Mouse (Mus musculus): ENCODE results near the gene Xrra1.

The Xrra1 gene

DNA sequence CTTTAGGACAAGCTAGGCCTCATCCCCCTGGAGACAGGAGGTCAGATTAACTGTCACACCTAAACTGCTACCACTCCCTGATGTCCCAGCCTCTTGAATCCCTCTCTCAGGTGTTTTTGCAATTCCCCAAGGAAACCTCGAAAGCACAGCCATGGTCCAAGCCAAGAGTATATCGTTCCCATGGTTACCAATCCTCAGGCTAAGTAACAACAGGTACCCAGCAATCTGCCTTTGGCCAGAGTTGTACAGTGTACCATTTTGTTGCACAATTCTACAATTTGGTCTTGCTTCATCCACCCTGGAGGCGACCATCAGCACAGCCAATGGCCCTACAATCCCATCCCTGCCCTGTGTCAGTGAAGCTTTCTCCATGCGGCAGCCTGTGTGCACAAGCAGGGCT is 38.0 kb downstream of the Xrra1 start:
- no peak for DNase-seq (ENCODE audit: low spot score)

GRCm38 (mm10) chr7:99902208-99902607 is 43.3 kb downstream of the Xrra1 start:
- no peak for DNase-seq (ENCODE audit: low spot score)

- DNase-seq (ENCODE audit: low spot score): no peak
Measured at GRCm38 (mm10) chr7:99902918-99903665, 44.2 kb downstream of the Xrra1 start.

- peak; percentile 16 for DNase-seq (ENCODE audit: low spot score)
Measured at GRCm38 (mm10) chr7:99904421-99905005, 45.6 kb downstream of the Xrra1 start.

DNA sequence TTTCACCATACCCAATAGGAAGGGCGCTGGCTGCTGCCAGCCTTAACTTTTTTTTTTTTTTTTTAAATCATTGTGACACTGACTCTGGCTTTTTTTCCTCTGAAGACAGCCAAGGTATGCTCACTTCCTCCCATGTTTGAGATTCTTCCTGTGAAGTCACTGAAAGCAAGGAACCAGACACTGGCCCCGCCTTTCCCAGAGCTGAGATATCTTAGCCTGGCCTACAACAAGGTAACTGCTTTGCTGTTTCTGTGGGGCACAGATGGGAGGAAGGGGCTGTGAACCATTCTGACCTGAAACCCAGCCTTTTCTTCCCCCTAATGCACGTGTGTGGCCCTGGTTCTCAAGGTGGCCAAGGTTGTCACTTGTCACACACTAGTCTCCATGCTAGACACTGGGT is 47.4 kb downstream of the Xrra1 start:
- DNase-seq (ENCODE audit: low spot score): no peak

DNA sequence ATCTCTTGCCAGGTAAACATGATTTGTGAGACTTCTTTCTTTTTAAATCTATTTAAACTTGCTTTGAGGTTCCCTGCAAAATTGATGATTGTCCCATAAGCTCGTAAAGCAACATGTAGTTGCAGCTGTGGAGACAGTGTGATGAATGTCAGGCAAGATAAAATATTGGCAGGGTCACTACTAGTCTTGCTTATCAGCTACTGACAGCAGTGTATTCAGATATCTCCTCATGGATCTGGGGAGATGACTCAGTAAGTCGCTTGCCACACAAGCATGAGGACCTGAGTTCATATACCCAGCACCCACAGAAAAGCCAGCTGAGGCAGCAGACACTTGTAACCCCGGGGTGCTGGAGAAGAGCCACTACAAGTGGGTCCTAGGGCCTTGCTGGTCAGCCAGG is 48.5 kb downstream of the Xrra1 start:
- DNase-seq (ENCODE audit: low spot score): no peak

- DNase-seq (ENCODE audit: low spot score): no peak
Measured at GRCm38 (mm10) chr7:99911038-99911437, 52.1 kb downstream of the Xrra1 start.

GRCm38 (mm10) chr7:99914316-99914715 is 55.4 kb downstream of the Xrra1 start:
- no peak for DNase-seq (ENCODE audit: low spot score)

DNA sequence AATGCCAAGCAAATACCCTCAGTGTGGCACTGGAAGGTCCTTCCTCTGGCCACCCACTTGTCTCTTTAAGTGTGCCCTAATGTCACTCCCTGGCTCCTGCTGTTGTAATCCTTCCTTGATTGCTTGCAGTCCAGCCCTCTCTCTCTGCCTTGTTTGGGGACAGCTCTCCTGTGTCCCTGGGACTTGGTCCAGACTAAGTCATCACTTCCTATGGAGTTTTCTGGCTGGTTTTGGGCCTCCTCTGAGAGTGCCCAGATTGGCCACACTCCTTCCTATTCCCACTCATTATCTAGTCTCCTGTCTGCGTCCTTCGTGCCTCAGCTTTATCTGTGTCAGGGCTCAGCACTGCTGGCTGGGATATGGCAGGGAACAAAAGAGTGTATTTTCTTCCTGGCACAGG is 56.6 kb downstream of the Xrra1 start:
- DNase-seq (ENCODE audit: low spot score): no peak

- no peak for DNase-seq (ENCODE audit: low spot score)
Measured at GRCm38 (mm10) chr7:99916741-99917319, 57.9 kb downstream of the Xrra1 start.

- DNase-seq (ENCODE audit: low spot score): no peak
Measured at GRCm38 (mm10) chr7:99917320-99917844, 58.5 kb downstream of the Xrra1 start.

DNA sequence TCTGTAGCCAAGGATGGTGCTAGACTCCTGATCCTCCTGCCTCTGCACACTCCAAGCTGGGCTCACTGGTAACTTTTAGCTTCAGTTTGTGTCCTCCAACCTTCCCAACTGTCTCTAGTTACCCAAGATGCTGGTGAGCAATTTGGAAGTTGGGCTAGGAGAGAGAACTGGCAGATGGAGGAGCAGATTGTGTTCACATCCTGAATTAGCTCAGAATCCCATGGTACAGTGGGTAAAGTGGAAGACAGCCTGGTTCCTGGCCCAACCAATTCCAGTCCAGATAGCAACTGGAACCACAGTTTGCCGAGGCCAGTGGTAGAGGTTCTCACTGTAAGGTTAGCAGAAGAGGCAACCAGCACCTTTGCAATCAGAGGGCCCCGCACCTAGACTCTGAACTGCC is 60.2 kb downstream of the Xrra1 start:
- DNase-seq (ENCODE audit: low spot score): no peak

DNA sequence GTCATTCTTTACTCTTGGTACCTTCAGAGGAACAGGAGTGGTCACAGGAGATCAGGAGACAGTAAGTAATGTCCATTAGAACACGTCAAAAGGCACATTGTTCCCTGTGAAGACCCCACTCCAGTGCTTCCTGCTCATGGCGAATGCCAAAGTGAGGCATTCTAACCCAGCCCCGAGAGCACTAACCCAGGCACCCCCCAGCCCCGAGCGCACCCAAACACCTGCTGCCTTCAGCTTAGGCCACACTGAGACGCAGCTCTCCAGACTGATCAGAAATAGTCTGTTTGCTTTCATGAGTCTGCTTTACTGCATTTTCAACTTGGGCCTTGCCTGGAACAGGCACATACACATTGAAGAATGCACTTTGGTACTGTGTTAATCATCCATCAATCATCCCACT is 61.1 kb downstream of the Xrra1 start:
- DNase-seq (ENCODE audit: low spot score): no peak

DNA sequence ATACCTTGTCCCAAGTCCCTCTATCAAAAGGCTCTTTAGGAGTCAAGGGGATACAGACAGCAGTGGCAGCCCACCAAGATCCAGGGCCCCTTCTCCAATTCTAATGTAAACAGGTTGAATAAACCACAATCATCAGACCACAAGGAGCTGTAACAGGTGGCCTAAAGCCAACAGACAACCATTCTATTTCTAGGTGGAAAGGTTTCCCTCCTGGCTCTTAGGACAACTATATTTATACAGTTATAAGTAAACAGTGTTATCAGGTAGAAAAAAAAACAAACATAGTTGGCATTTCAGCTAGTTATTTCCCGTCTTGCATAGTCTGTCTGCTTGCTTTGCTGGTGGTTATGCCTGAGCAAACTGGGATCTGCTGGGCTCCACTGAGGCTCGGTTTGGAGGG is 61.5 kb downstream of the Xrra1 start:
- no peak for DNase-seq (ENCODE audit: low spot score)

DNA sequence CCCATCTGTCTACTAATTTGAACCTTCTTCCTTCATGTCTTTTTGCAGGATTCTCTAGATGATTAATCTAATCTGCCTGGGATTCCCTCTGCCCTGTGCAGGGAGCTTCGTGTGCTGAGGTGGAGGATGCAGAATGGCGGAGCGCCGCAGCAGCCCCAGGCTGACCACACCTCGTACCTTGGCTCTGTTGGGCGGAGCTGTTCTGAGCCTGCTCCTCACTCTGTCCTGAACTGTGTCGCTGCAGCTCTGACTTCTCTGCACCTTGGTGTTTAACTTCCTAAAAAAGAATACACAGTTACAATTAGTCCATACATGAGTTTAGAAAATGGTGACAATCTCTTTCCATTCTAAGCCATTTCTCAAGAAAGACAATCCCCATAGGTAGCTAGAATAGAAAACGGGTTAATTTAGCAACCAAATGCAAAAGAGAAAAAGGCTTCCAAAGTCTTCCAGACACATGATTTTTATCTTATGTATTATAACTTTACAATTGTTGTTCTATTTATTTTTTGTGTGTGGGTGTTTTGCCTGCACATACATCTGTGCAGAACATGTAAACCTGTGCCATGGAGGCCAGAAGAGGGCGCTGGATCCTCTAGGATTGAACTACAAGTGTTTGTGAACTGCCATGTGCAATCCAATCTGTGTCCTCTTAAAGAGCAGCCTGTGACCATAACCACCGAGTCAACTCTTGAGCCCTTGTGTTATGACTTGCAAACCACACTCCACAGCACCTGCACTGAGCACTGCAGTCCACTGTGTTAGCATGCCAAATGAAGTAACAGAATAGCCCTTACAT is 68.2 kb downstream of the Xrra1 start:
- no peak for DNase-seq (ENCODE audit: low spot score)

- DNase-seq (ENCODE audit: low spot score): no peak
Measured at GRCm38 (mm10) chr7:99935758-99936157, 76.8 kb downstream of the Xrra1 start.

DNA sequence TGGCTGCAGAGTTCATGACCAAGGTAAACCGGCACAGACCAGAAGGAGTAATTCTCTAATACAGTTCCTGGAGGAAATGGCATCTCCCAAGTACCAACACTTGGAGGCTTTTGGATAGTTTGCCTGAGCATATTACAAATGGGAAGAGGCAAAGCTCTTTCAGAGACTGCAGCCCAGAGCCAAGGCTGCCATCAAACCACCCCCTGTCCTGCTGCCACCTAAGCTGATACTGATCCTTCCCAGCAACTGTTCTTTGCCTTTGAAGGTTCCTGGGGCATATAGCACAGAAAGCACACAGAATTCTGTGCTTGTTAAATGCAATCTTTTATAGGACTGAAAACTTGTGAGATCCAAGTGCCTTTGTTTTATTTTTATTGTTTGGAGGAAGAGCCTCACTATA is 81.8 kb downstream of the Xrra1 start:
- no peak for DNase-seq (ENCODE audit: low spot score)

- no peak for DNase-seq (ENCODE audit: low spot score)
Measured at GRCm38 (mm10) chr7:99944520-99944919, 85.6 kb downstream of the Xrra1 start.

DNA sequence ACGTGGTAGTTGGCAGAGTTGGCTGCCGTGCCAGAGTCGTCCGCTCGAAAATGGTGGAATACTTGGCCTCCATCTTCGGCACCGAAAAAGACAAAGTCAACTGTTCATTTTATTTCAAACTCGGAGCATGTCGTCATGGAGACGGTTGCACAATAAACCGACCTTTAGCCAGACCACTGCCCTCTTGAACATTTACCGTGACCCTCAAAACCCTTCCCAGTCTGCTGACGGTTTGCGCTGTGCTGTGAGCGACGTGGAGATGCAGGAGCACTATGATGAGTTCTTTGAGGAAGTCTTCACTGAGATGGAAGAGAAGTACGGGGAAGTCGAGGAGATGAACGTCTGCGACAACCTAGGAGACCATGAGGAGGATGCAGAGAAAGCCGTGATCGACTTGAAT is 86.1 kb downstream of the Xrra1 start:
- DNase-seq (ENCODE audit: low spot score): peak; percentile 51

- no peak for DNase-seq (ENCODE audit: low spot score)
Measured at GRCm38 (mm10) chr7:99945939-99946338, 87.0 kb downstream of the Xrra1 start.

DNA sequence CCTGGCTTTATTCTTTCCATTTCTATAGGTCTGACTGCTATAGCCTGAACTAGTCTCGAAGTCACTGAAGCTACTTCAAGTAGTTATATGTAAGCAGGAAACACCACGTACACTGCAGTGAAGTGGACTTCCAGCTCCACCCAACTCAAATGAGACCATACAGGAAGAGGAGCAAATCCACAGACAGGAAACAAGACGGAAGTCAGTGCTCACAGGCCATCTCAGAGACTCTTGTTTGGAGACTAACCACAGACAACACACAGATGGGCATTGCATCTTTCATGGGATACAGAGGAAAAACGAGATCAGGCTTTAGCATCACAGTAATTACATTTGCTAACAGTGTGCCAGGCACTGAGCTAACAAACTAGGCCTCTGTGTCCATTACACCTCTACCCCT is 87.4 kb downstream of the Xrra1 start:
- no peak for DNase-seq (ENCODE audit: low spot score)

- no peak for DNase-seq (ENCODE audit: low spot score)
Measured at GRCm38 (mm10) chr7:99947329-99947728, 88.4 kb downstream of the Xrra1 start.
